Mouse (Mus musculus) midbrain, embryonic 11.5 days (tissue): ENCODE data around the gene Kif21b. TPM values are rescaled to one million over a fixed set of nuclear protein-coding genes. Genes with fewer than 3 reads are reported as not detected.

Source experiments
- ATAC-seq: fragments of 200-750 bp; cut with Nextera tagmentation; 2 replicates; pipeline ENCODE4 v1.8.0; 2017; ENCODE audit warnings: moderate TSS enrichment, moderate library complexity; ENCODE audit not compliant: low FRiP score
- DNase-seq: peaks from one replicate; pipeline ENCODE4 v3.0.0; 2015; ENCODE audit warnings: low spot score; ENCODE audit errors: missing footprints
- H3K27ac ChIP-seq: fragments of 300-500 bp; sonication (generic); 2 replicates; pipeline ENCODE4 v1.5.1; 2014; ENCODE audit warnings: low read depth, low read length
- H3K27me3 ChIP-seq: fragments of 300-500 bp; sonication (generic); 2 replicates; pipeline ENCODE4 v1.6.1; 2014; ENCODE audit warnings: mild to moderate bottlenecking, low read length, moderate library complexity, mixed read lengths; ENCODE audit not compliant: control insufficient read depth, insufficient read depth
- H3K36me3 ChIP-seq: fragments of 300-500 bp; sonication (generic); 2 replicates; pipeline ENCODE4 v1.6.1; 2014; ENCODE audit warnings: mild to moderate bottlenecking, low read length, moderate library complexity, mixed read lengths; ENCODE audit not compliant: control insufficient read depth, insufficient read depth
- H3K4me1 ChIP-seq: fragments of 300-500 bp; sonication (generic); 2 replicates; pipeline ENCODE4 v1.6.1; 2014; ENCODE audit warnings: low read length; ENCODE audit not compliant: control insufficient read depth, insufficient read depth
- H3K4me2 ChIP-seq: fragments of 300-500 bp; sonication (generic); 2 replicates; pipeline ENCODE4 v1.6.1; 2014; ENCODE audit warnings: mild to moderate bottlenecking, moderate library complexity
- H3K4me3 ChIP-seq: fragments of 300-500 bp; sonication (generic); 2 replicates; pipeline ENCODE4 v1.5.1; 2014; ENCODE audit warnings: low read depth, low read length
- H3K9ac ChIP-seq: fragments of 300-500 bp; sonication (generic); 2 replicates; pipeline ENCODE4 v1.6.1; 2014; ENCODE audit warnings: low read length
- H3K9me3 ChIP-seq: fragments of 300-500 bp; sonication (generic); 2 replicates; pipeline ENCODE4 v1.6.1; 2016; ENCODE audit warnings: low read length; ENCODE audit not compliant: control insufficient read depth
- WGBS: fragments of 180-500 bp; shearing (Covaris S2); extraction: QIAGEN DNeasy Blood & Tissue Kit; methylation state at CpG from one replicate; pipeline ENCODE4 v1.1.7; 2014; 5-methylcytosine and 5-hydroxymethylcytosine counted together
- polyA plus RNA-seq: library from polyadenylated mRNA; unstranded; fragments of >200 nt; fragmentation: Nextera tagmentation; extraction: Ambion mirVana; gene quantifications from 2 replicates; pipeline ENCODE4 v1.2.1, GENCODE M21; 2014

Kif21b gene
- polyA plus RNA-seq, 1 experiment from 2014 or later = 11.9 TPM

- H3K4me1 ChIP-seq = 0 out of 2 replicates have a peak, but pooled peaks cover 2% of the 10 kb centered on the region
- 91% methylated on average over 12 of the region's 12 CpGs for WGBS
Measured at GRCm38 (mm10) chr1:136160297-136160696, 29.1 kb downstream of the Kif21b start.

GRCm38 (mm10) chr1:136160930-136161329 is 29.7 kb downstream of the Kif21b start:
- H3K9me3 ChIP-seq = no peaks in the 10 kb centered on the region
- H3K9ac ChIP-seq = no peak overlapping the region
- H3K27me3 ChIP-seq = no peaks in the 10 kb centered on the region
- H3K4me2 ChIP-seq = no peak overlapping the region
- DNase-seq = no peak
- no peak overlapping the region for H3K27ac ChIP-seq
- WGBS = 90% methylated on average over 6 of the region's 6 CpGs
- no peak for ATAC-seq
- no peak overlapping the region for H3K4me3 ChIP-seq
- peaks cover 14% of the 10 kb centered on the region for H3K36me3 ChIP-seq
- 0 out of 2 replicates have a peak, but pooled peaks cover 4% of the 10 kb centered on the region for H3K4me1 ChIP-seq

More at GRCm38 (mm10) chr1:136160297-136160696, 29.1 kb downstream of the Kif21b start:
- no peaks in the 10 kb centered on the region for H3K27me3 ChIP-seq
- H3K9me3 ChIP-seq = no peaks in the 10 kb centered on the region
- no peak overlapping the region for H3K4me2 ChIP-seq
- H3K36me3 ChIP-seq = peaks cover 16% of the 10 kb centered on the region
- no peak overlapping the region for H3K4me3 ChIP-seq
- DNase-seq (no peak), ATAC-seq (no peak)
- no peak overlapping the region for H3K9ac ChIP-seq
- H3K27ac ChIP-seq = no peak overlapping the region

GRCm38 (mm10) chr1:136161333-136161921 is 30.2 kb downstream of the Kif21b start:
- DNase-seq (no peak), ATAC-seq (no peak)
- H3K27ac ChIP-seq = no peak overlapping the region
- H3K4me3 ChIP-seq = no peak overlapping the region
- peaks cover 12% of the 10 kb centered on the region for H3K36me3 ChIP-seq
- WGBS = 90% methylated on average over 7 of the region's 7 CpGs
- H3K27me3 ChIP-seq = no peaks in the 10 kb centered on the region
- H3K4me2 ChIP-seq = no peak overlapping the region
- H3K9ac ChIP-seq = no peak overlapping the region
- H3K4me1 ChIP-seq = 0 out of 2 replicates have a peak, but pooled peaks cover 4% of the 10 kb centered on the region
- H3K9me3 ChIP-seq = no peaks in the 10 kb centered on the region

- no peak overlapping the region for H3K27ac ChIP-seq
- H3K9ac ChIP-seq = no peak overlapping the region
- no peak for DNase-seq
- ATAC-seq = peak; percentile 38
- H3K4me1 ChIP-seq = 0 out of 2 replicates have a peak, but pooled peaks cover 4% of the 10 kb centered on the region
- H3K4me2 ChIP-seq = no peak overlapping the region
- WGBS = 52% methylated on average over 2 of the region's 2 CpGs
- peaks cover 8% of the 10 kb centered on the region for H3K36me3 ChIP-seq
- H3K4me3 ChIP-seq = no peak overlapping the region
- no peaks in the 10 kb centered on the region for H3K9me3 ChIP-seq
- H3K27me3 ChIP-seq = no peaks in the 10 kb centered on the region
Measured at GRCm38 (mm10) chr1:136165436-136165835, 34.2 kb downstream of the Kif21b start.

GRCm38 (mm10) chr1:136167657-136168056 is 36.5 kb downstream of the Kif21b start:
- ATAC-seq (no peak), DNase-seq (no peak)
- 70% methylated on average over 8 of the region's 8 CpGs for WGBS
- 0 out of 2 replicates have a peak, but pooled peaks cover 4% of the 10 kb centered on the region for H3K4me1 ChIP-seq
- H3K36me3 ChIP-seq = peaks cover 11% of the 10 kb centered on the region
- no peak overlapping the region for H3K27ac ChIP-seq
- no peak overlapping the region for H3K4me2 ChIP-seq
- H3K4me3 ChIP-seq = no peak overlapping the region
- no peak overlapping the region for H3K9ac ChIP-seq
- no peaks in the 10 kb centered on the region for H3K27me3 ChIP-seq
- H3K9me3 ChIP-seq = no peaks in the 10 kb centered on the region

GRCm38 (mm10) chr1:136170109-136170508 is 38.9 kb downstream of the Kif21b start:
- no peak overlapping the region for H3K4me3 ChIP-seq
- DNase-seq (peak; percentile 98), ATAC-seq (peak; percentile 76)
- H3K27ac ChIP-seq = no peak overlapping the region
- 14% methylated on average over 5 of the region's 5 CpGs for WGBS
- H3K4me2 ChIP-seq = no peak overlapping the region
- H3K4me1 ChIP-seq = peaks cover 18% of the 10 kb centered on the region
- H3K9ac ChIP-seq = no peak overlapping the region
- H3K9me3 ChIP-seq = no peaks in the 10 kb centered on the region
- peaks cover 6% of the 10 kb centered on the region; the same call in 1 of the 2 replicates for H3K36me3 ChIP-seq
- H3K27me3 ChIP-seq = no peaks in the 10 kb centered on the region

- DNase-seq (no peak), ATAC-seq (no peak)
- H3K27ac ChIP-seq = no peak overlapping the region
- H3K9me3 ChIP-seq = no peaks in the 10 kb centered on the region
- peaks cover 14% of the 10 kb centered on the region for H3K4me1 ChIP-seq
- no peak overlapping the region for H3K9ac ChIP-seq
- 74% methylated on average over 12 of the region's 12 CpGs for WGBS
- H3K4me3 ChIP-seq = no peak overlapping the region
- no peaks in the 10 kb centered on the region for H3K27me3 ChIP-seq
- H3K4me2 ChIP-seq = no peak overlapping the region
- peaks cover 10% of the 10 kb centered on the region; the same call in 1 of the 2 replicates for H3K36me3 ChIP-seq
Measured at GRCm38 (mm10) chr1:136172696-136173095, 41.5 kb downstream of the Kif21b start.

GRCm38 (mm10) chr1:136174101-136174606 is 43.0 kb downstream of the Kif21b start:
- H3K36me3 ChIP-seq = peaks cover 8% of the 10 kb centered on the region; the same call in 1 of the 2 replicates
- ATAC-seq (0 out of 2 replicates have a peak, but pooled peaks have one; percentile 17), DNase-seq (peak; percentile 91)
- no peak overlapping the region for H3K9ac ChIP-seq
- H3K27me3 ChIP-seq = no peaks in the 10 kb centered on the region
- H3K4me1 ChIP-seq = peaks cover 14% of the 10 kb centered on the region
- no peak overlapping the region for H3K4me3 ChIP-seq
- 11% methylated on average over 13 of the region's 13 CpGs for WGBS
- no peak overlapping the region for H3K27ac ChIP-seq
- H3K4me2 ChIP-seq = peak overlapping the region; percentile 6; the same call in 1 of the 2 replicates
- no peaks in the 10 kb centered on the region for H3K9me3 ChIP-seq

- Histone ChIP-seq H3K9me3 (no peaks in the 10 kb centered on the region), H3K4me1 (peaks cover 14% of the 10 kb centered on the region), H3K4me3 (no peak overlapping the region), H3K36me3 (0 out of 2 replicates have a peak, but pooled peaks cover 8% of the 10 kb centered on the region), H3K9ac (no peak overlapping the region), H3K4me2 (no peak overlapping the region), H3K27me3 (no peaks in the 10 kb centered on the region), H3K27ac (no peak overlapping the region; the same call in 1 of the 2 replicates)
- ATAC-seq (peak; percentile 38; the same call in 1 of the 2 replicates), DNase-seq (peak; percentile 95)
- 34% methylated on average over 6 of the region's 6 CpGs for WGBS
Measured at GRCm38 (mm10) chr1:136175183-136175582, 44.0 kb downstream of the Kif21b start.
